Mouse (Mus musculus) mouse trophoblast stem cell (cell line): Measurements from ENCODE around the gene Tent5c.

Experiments used
- in situ Hi-C, 2 experiments: fragments of 300-500 bp; cut with MseI, MboI; formaldehyde crosslinking; loops; 2 replicates in 1 of 2; 3 replicates in 1 of 2; pipeline ENCODE4 v1.15.1; 2025

Gene Tent5c

DNA sequence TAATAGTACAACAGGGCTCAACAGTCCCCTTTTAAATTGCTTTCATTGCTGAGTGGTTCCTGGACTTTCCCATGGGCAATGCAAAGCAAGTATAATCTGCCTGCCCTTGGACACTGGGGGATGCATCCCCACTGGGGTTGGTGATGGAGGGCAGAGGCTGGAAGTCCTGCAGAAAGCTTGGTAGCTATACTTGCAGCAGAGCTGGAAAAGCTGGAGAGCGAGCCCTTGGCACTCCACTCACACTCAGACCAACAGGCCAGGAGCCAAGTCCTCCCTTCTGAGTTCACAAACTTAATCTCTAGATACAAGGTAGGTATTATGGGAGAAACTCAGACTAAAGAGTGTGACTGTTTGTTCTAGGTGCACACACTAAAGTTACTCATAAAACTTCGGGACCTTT, 2.1 kb downstream of the Tent5c start:
- in situ Hi-C loops, result no loop called here

DNA sequence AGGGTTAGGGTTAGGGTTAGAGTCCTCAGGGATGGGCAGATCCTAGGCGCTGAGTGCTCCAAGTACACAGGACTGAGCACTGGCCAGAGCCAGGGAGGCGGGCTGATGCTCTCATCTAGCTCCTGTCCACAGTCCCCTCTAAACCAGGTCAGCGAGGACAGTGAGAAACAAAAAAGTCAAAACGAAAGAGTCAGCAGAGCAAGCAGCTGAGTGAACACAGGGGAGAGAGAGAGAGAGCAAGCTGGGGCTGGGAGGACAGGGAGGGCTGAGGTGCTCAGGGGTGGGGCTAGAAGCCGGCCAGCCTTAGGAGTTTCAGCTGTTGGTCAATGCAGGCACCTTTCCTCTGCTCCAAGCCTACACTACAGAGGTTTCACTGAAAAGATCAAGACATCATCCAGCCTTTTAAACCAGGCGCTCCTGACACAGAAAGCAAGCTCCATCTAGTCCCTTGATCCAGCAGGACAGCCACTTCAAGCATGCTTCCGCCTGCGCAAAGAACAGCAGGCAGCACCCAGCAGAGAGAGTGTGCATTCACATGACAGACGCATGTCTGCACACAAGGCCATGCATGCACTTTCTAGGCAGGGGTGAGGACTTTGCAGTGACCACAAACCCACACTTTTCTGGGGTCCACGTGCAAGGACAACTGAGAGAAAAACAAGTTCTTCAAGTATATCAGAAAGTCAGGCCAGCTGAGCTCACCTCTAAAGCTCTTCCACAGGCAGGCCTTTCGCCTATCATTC, 3.6 kb downstream of the Tent5c start:
- in situ Hi-C loops, result no loop called here

DNA sequence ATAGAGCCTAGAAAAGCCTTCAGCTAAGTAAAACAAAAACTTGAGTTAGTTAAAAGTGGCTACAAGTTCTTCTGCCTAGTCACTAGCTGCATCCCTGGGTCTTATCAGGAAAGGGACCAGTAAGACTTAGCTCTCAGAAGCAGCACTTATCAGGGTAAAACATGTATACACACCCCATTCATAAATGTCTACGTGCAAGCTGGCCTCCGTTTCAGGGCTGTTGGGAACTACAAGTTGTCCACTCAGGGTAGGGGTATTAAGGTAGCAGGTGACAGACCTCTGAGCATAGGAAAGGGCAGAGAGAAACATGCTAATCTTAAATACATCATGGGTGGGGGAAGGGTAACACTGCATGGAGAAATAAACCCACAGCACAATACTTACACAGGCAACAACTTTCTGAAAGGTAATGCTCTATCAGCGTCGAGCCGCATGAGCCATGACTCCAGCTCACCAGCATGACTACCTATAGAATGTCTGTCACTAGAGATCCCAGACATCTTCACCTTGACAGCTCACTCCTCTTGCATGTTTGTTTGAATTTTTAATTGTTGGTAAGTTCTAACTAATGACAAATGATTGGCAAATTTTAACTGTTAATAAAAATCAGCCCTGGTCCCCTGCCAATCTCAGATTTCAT, 6.0 kb downstream of the Tent5c start:
- in situ Hi-C loops, result no loop called here

DNA sequence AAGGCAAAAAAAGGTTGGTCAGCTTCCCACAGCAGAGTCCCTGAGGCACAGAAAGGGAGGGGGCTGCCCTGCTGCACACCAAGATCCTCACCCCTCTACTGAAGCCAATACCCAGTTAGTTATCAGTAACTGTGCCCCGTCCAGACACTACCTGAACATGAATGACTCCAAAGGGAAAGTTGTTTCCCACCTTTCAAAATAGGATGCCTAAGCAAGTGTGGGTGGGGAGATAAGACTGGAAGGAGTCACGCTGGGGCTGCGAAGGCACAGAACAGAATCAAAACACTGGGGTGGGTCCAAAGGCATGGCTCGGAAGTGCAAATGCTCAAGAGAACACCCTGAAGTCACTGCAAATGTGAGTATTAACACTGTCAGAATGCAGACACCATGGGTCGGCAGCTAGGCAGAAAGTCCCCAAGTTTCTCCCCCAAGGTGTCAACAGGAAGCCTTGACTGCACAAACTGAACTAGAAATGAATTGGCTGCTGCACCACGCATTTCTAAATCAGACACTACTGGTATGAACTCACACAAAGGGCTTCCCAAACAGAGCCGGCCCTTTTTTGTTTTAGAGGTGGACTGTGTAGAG, 6.7 kb downstream of the Tent5c start:
- in situ Hi-C loops, result no loop called here

DNA sequence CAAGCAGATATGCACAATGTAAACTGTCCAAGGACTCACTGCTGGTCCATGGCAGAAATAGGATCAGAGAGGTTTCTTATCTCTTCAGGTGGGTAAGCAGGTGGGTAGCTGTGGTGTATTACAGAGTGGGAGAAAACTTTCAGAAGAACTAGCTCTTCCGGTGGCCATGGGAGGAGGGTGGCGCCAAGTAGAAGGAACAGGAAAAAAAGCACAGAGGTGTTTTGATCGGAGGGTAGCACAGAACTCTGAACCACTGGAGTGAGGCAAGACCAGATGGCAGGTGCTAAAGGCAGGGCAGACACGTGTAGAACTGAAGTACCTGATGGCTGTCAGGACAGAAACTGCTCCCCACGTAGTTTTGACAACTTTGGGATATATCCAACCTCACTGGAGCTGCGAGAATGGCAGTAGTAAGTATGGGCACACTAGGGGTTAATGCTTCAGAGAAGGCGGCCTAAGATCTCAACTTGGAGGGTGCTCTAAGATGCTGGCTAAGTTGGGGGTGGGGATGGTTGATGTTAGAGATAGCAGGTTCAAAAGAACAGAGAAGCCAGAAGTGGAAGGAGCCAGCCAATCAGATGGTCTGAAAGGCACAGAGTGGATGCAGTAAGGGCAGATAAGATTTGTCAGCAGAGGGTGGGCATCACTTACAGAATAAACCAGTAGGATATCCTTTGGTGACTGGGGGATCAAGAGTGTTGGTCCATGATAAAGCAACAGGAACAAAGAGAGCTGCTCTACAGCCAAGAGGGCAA, 8.7 kb downstream of the Tent5c start:
- in situ Hi-C loops, result no loop called here

DNA sequence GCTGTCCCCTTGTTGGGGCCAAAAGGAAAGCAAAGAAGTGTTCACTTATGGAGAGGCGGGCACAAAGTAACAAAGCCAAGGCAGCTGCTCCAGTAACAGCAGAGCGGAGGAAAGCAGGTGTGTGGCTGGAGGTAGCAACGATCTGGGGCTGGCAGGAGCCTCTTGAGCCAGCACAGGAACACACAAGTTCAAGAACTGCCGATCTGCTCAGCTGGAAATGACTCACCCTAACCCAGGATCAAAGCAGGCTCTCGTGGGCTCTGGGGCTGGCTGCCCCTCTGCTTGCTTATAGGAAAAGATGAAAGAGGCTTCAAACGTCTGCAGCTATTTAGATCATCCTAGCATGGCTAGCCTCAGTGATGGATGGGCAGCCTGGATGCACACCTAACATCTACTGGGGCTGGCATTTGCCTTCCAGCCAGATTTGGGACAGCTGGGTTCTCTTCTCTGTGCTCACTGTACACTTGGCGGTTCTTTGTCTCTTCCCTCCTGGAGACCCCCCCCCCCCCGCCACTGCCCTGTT, 14.1 kb downstream of the Tent5c start:
- in situ Hi-C loops, result no loop called here

DNA sequence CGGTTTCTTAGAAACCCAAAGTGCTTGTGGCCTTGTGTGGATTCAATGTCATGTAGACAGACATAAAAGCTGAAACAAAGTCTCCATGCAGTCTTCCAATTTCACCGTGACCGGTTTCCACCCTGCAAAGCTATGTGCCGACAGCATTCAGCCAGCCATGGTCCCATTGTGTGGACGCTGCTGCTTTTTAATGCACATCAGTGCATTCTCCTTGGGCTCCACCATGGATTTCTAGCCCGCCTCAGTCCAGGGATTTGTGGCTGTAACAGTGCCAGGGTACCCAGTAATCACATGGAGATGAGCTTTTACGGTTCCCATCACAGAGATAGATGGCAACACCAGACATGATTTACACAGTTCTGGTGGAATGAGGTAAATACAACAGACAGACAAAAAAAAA, 14.6 kb downstream of the Tent5c start:
- in situ Hi-C loops, result no loop called here

DNA sequence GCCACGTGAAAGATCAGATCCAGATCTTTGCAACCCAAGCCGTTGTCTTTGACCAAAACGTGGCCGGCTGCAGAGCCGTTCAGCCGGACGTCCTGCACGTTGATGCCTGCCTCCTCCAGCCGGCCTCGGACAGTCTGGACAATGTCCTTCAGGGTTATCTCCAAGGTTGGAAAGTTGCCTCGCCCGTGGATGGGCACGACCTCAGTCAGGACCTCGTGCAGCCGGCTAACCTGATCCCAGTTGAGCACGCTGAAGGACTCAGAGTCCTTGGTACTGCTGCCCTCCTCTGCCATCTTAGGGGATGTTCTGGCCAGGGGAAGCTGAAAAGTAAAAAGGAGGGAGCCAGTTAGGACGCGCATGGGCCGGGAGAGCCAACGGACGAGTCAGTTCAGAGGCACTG, 16.0 kb downstream of the Tent5c start:
- in situ Hi-C loops, result no loop called here

DNA sequence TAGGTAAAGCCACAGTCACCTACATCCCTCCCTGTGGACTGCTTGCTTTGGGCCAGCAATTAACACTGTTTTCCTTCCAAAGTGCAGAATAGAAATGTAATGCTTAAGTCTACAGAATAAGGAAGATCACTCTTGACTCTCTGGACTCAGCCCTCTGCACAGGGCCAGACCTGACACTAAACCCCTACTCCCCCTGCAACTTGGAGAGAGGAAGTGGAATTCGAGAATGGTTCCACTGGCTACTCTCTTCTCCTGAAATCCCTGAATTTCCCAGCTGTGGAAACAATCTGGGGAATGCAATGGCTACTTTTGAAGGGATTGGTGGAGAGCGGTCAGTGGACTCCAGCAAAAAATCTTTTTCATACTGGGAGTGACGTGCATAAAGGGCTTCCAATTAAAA, 18.2 kb downstream of the Tent5c start:
- in situ Hi-C loops, result no loop called here

DNA sequence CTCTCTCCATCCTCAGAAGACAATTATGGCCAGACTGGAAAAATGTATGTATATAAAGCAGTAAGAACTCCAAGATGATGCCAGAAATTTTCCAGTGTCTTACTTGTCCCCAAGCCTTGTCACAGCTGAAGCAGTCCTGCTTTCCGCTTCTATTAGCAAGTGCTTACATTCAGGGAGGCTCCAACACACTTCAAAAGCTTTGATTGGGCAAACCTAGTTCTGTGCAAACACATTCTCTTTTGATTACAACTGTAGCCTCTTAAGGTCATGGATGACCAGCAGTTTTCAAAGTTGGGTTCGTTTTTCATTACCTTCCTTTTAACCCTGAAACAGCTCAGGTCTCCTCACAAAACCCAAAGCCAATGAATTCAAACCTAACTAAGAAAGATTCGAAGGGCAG, 19.0 kb downstream of the Tent5c start:
- in situ Hi-C loops, result no loop called here

DNA sequence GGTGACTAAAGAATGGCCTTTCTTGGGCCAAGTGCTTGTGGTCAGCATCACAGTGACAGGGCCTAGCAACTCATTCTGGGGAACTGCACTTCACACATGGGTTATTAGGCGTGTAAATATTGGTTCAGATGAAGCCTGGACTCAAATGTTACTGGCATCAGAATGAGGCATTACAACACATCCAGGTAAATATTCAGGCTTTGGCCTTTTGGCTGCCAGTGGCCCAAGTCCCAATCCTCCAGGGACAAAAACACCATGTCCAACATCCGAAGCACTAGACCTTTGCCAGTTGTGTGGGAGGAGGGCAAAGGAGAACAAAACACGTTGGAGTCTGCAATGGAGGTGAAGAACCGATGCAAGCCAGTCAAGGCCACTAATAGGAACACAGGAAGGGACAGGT, 22.6 kb downstream of the Tent5c start:
- in situ Hi-C loops, result no loop called here

DNA sequence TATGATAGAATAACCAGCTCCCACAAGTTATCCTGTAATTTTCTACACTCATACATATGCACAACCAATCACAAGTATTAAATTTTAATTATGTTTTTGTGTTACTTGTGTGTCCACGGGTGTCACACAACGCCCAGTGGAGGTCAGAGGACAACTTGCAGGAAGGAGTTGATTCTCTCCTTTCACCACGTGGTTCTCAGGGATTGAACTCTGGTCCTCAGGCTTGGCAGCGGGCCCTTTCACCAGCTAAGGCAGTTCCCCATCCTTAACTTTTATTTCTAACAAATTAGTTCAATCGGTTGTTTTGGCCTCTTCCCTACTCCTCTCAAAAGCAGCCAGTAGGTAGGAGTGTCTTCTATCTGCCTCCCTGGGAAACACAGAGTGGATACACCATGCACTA, 24.5 kb downstream of the Tent5c start:
- in situ Hi-C loops, result no loop called here

DNA sequence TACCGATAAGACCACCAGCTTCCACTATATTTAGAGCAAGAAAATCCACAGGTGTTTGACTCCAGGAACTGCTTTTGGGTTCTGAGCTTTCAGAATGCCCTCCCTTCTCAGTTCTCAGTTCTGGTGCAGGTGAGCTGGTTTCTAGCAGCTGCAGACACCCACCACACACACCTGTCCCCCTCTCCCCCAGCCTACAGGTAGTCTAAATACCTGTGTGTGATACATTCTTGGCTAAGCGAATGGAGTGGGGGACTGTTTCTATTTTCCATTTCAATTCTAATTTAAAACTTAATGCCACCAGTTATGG, 25.2 kb downstream of the Tent5c start:
- in situ Hi-C loops, result no loop called here

DNA sequence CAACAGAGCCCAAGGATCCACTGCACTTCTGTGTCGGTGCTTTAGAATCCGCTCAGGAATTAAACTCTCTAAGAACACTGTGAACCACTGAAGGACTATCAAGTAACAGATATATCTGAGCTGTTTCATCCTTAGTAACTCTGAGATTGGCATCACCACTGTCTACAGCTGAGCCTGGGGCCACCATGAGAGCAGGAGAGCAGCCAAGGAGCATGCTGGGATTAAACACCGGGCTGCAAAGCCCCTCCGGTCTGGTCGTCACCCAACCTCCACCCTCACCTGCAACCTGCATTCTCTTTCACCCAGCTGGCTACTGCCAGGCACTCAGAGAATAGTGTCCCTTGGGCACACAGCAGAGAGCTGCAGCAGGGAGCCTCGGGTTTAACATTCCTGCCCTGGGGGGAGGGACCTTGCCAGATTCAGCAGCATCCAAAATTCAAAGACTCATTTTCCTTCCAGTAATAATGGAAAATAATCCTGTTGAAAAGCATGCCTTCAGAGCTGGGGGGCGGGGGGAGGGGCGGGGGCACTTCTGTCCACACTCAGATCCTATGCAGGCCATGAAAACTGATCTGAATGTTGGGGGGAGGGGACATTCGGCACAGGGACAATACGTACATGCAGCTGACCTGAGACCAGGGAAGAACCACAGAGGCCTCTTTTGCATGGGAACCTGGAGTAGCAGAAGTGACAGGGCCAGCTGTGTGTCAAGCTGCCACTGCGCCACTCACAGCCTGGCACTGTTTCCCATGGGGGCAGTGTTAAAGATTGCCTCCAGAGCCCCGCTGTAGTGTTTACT, 25.8 kb downstream of the Tent5c start:
- in situ Hi-C loops, result no loop called here

DNA sequence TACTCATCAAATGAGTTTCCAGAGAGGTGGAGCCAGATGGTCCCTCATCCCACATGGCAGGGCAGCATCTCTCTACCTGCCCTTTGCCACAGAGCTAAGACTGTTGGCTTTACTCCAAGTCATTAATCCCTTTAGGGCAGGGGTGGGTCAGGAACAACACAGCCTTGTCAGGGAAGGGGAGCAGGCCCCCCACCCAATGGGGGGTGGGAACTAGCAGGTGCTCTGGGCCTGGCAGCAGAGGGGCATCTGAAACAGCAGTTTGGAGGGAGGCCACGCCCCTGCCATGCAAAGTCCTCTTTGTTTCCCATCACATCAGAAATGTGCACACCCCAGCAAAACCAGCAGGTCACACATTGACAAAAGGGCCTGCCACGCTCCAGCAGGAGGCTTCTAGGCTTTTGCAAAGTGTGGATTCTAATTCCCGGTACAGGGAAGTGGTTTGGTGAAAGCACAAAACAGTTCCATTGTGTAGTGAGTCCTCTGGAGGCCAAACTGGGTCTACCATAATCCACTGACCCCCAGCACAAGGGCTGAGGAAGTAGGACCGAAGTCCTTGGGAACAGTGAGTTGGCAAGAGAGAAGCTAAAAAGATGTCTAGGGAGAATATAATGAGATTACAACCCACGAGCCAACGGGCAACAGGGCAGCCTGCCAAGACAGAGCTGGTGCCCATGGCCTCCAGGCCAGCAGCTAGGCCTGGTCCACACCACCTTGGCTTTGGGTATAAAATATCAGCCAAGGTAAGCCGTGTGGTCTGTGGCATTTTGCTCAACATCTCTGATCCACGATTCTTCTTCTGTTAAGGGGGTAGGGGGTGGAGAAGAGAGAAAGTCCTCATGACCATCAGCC, 26.7 kb downstream of the Tent5c start:
- in situ Hi-C loops, result no loop called here

DNA sequence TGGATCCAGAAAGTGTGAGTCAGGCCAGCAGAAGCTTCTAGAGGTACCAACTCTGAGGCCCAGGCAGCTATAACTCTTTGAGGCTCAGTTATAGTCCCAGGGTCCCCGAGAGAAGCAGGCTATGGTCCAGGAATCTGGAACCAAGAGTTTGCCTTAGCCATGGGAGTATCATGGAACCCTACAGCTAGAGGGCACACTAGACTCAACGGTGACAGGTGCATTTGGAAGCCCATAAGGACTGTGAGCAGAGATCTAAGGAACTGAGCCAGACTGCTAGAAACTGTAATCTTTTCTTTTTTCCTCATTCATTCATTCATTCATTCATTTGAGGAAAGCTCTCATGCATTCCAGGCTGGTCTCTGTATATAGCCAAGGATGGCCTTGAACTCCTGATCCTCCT, 28.6 kb downstream of the Tent5c start:
- in situ Hi-C loops, result no loop called here

DNA sequence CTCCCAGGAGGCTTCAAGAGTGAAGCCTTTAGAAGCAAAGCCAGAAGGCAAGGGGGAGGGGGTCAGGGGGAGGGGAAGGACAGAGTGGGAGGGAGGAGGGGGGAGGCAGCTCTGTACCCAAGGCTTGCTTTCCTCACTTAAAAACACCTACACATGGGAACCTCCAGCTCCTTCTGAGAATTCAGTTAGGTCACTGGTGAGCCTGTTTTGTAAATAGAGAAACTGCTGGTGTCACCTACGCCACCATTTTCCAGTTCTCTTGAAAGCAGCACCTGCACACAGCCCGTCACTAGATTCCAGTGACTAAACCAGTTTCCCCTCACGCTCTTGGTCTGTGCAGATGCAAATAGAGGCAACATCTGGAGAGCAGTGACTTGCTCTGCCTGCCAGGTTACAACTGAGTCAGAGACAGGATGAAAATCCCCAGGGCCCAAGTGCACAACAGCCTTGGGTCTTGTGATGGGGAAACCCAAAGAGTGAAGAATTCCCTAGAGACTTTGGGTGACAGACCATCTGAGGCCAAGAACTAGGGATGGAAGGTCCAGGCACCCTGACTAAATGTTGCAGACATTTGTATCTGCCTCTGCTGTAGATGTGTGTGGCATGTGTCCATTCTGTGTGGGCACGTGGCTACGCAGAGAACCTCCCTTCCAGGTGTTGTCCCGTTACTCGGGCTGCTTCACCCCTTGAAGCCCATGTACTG, 45.2 kb downstream of the Tent5c start:
- in situ Hi-C loops, result no loop called here

DNA sequence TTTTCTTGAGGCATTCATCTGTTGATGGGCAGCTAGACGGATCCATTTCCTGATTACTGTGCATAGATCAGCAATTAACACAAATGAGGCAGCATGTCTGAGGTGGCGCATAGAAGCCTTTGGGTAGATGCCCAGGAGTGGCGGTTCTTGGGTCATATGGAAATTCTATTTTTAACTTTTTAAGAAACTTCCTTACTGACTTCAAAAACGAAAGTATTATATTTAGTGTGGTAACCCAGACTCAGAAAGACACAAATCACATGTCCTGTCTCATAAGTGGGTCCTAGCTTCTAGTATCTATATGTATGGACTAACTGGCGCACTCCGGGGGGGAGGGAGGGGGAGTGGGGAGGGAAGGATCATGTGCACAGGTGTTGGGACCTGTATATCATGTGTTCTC, 46.6 kb downstream of the Tent5c start:
- in situ Hi-C loops, result no loop called here

DNA sequence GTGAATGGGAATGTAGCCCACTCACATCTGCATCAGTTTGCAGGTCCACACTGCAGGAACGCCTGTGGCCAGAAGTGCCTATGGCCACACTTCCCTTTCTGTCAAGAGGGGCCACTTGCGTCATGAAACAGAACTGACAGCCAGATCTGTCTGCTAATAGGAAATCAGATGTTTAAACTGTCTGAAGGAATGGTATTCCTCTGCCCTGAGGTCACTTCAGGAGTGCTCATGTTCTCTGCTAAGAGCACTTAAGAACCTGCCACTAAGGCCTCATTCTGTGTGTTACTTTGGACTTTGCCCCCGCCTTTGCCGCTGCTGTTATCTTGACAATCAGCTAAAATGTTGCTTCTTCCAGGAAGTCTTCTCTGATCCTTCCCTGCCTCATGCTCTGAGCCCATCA, 48.4 kb downstream of the Tent5c start:
- in situ Hi-C loops, result no loop called here

DNA sequence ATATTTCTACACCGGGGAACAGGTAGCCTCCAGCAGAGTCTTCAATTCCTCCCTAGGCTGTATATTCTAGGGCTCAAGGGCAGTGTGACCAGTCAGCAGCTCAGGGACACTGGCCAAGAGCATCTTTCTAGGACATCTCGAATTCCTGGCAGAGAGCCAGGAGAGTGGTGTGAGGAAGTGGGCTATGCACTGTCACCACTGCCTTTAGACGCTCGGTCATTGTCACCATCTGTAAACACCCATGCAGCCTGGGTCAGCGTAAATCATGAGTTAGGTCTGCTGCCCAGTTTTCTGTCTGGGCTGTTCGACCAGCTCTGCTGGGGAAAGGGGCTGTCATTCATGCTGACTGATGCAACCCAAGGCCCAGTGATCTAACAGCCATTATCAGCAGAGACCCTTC, 49.1 kb downstream of the Tent5c start:
- in situ Hi-C loops, result no loop called here
